Mouse (Mus musculus) CH12.LX (cell line): ENCODE data around the gene Aco1. TPM values are rescaled to one million over a fixed set of nuclear protein-coding genes. Genes with fewer than 3 reads are reported as not detected.
A peak's percentile ranks its signal among the peaks of the same experiment; 100 is the strongest.
"Not testable (repeated sequence)": the region's sequence is repeated elsewhere in the genome, so short reads cannot be mapped to it uniquely, and the experiment has no call there.

ENCODE experiments used
- DNase-seq: peaks from one replicate; pipeline ENCODE4 v3.0.0-alpha.2; 2013; ENCODE audit errors: extremely low read depth
- H3K27ac ChIP-seq: 2 replicates; pipeline ENCODE4 v1.5.1; 2012; ENCODE audit warnings: low read depth, mild to moderate bottlenecking, control low read depth, moderate library complexity; ENCODE audit not compliant: insufficient read depth
- H3K27me3 ChIP-seq: replicated peaks from 2 replicates; pipeline ENCODE3; 2012; ENCODE audit warnings: inconsistent platforms
- H3K36me3 ChIP-seq, 2 experiments: replicated peaks in 1 of 2; 2 replicates each; pipeline versions ENCODE3 to v1.6.1; 2012; ENCODE audit warnings: inconsistent platforms in 1 of 2, low read length in 1 of 2, mild to moderate bottlenecking in 1 of 2, mixed read lengths in 1 of 2, moderate library complexity in 1 of 2; ENCODE audit not compliant: control insufficient read depth in 1 of 2, insufficient read depth in 1 of 2
- H3K4me1 ChIP-seq, 2 experiments: 2 replicates each; pipeline ENCODE4 v1.6.1; 2012; ENCODE audit warnings: inconsistent platforms in 1 of 2, moderate library complexity in 1 of 2; ENCODE audit not compliant: insufficient read depth in 2 of 2, control insufficient read depth in 1 of 2
- H3K4me2 ChIP-seq: 2 replicates; pipeline ENCODE4 v1.6.1; 2012; ENCODE audit warnings: low read depth, mild to moderate bottlenecking, control low read depth; ENCODE audit not compliant: poor library complexity, insufficient read depth, severe bottlenecking
- H3K4me3 ChIP-seq, 3 experiments: fragments of 150-350 bp in 1 of 3; sonication (generic) in 1 of 3; replicated peaks in 1 of 3; 2 replicates each; pipeline versions ENCODE3 to v1.5.1; 2011 to 2012; ENCODE audit warnings: low read depth in 2 of 3, low read length in 2 of 3, mild to moderate bottlenecking in 2 of 3, moderate library complexity in 2 of 3, control low read depth in 1 of 3, improper control_type of control experiment in 1 of 3, inconsistent platforms in 1 of 3, mixed read lengths in 1 of 3; ENCODE audit not compliant: poor library complexity in 1 of 3
- H3K79me2 ChIP-seq: replicated peaks from 2 replicates; pipeline ENCODE4 v1.6.1; 2012; ENCODE audit warnings: mild to moderate bottlenecking, moderate library complexity; ENCODE audit not compliant: control insufficient read depth, poor library complexity, insufficient read depth, severe bottlenecking; ENCODE audit errors: extremely low read depth
- H3K9ac ChIP-seq: 2 replicates; pipeline ENCODE4 v1.6.1; 2012; ENCODE audit warnings: low read depth, mild to moderate bottlenecking, control low read depth, moderate library complexity; ENCODE audit not compliant: insufficient read depth
- H3K9me3 ChIP-seq: replicated peaks from 2 replicates; pipeline ENCODE3; 2012; ENCODE audit warnings: low read length, inconsistent platforms, mixed read lengths
- CTCF ChIP-seq, 2 experiments: IDR thresholded peaks in 1 of 2; conservative IDR thresholded peaks in 1 of 2; 2 replicates each; pipeline ENCODE4 v1.5.1; 2011 to 2012; ENCODE audit warnings: low read depth in 2 of 2, low read length in 2 of 2, improper control_type of control experiment in 1 of 2, inconsistent platforms in 1 of 2, mild to moderate bottlenecking in 1 of 2, moderate library complexity in 1 of 2
- E2F4 ChIP-seq: IDR thresholded peaks from 2 replicates; pipeline ENCODE4 v1.6.1; 2011; ENCODE audit warnings: low read depth, low read length, improper control_type of control experiment; ENCODE audit not compliant: insufficient replicate concordance
- ELF1 ChIP-seq: IDR thresholded peaks from 2 replicates; pipeline ENCODE4 v1.6.1; 2014; ENCODE audit warnings: low read depth, mild to moderate bottlenecking, inconsistent platforms, low read length, improper control_type of control experiment
- ETS1 ChIP-seq: conservative IDR thresholded peaks from 2 replicates; pipeline ENCODE4 v1.6.1; 2012; ENCODE audit warnings: low read depth, mild to moderate bottlenecking, inconsistent platforms, low read length, improper control_type of control experiment, moderate library complexity
- GABPA ChIP-seq: IDR thresholded peaks from 2 replicates; pipeline ENCODE4 v1.6.1; 2012; ENCODE audit warnings: low read depth, low read length, improper control_type of control experiment, inconsistent platforms; ENCODE audit not compliant: insufficient replicate concordance
- IRF4 ChIP-seq: IDR thresholded peaks from 2 replicates; pipeline ENCODE4 v1.6.1; 2014; ENCODE audit warnings: low read depth, mild to moderate bottlenecking, inconsistent platforms, low read length, improper control_type of control experiment
- MYC ChIP-seq: IDR thresholded peaks from 2 replicates; pipeline ENCODE4 v1.6.1; 2011; ENCODE audit warnings: low read depth, mild to moderate bottlenecking, improper control_type of control experiment, low read length
- PAX5 ChIP-seq: IDR thresholded peaks from 2 replicates; pipeline ENCODE4 v1.6.1; 2012; ENCODE audit warnings: low read length, inconsistent platforms, mixed read lengths
- RAD21 ChIP-seq: IDR thresholded peaks from 2 replicates; pipeline ENCODE4 v1.6.1; 2011; ENCODE audit warnings: low read depth, mild to moderate bottlenecking, low read length, improper control_type of control experiment, moderate library complexity
- RCOR1 ChIP-seq: conservative IDR thresholded peaks from 2 replicates; pipeline ENCODE4 v1.6.1; 2012; ENCODE audit warnings: low read depth, mild to moderate bottlenecking, inconsistent platforms, low read length, improper control_type of control experiment
- SMC3 ChIP-seq: IDR thresholded peaks from 2 replicates; pipeline ENCODE4 v1.6.1; 2011; ENCODE audit warnings: low read depth, low read length, improper control_type of control experiment
- UBTF ChIP-seq: IDR thresholded peaks from 2 replicates; pipeline ENCODE4 v1.6.1; 2012; ENCODE audit warnings: low read depth, mild to moderate bottlenecking, inconsistent platforms, low read length, improper control_type of control experiment, moderate library complexity
- ZC3H11A ChIP-seq: IDR thresholded peaks from 2 replicates; pipeline ENCODE4 v1.6.1; 2012; ENCODE audit warnings: low read depth, mild to moderate bottlenecking, inconsistent platforms, low read length, improper control_type of control experiment
- ZNF384 ChIP-seq: IDR thresholded peaks from 2 replicates; pipeline ENCODE4 v1.6.1; 2012; ENCODE audit warnings: low read depth, low read length, improper control_type of control experiment, inconsistent platforms
- dilution Hi-C: fragments of 300-500 bp; cut with MboI; formaldehyde crosslinking; loops from 2 replicates; pipeline ENCODE4 v1.14.3; 2020; ENCODE audit warnings: low sequenced_read_pairs; ENCODE audit not compliant: extremely low pct_unique_long_range_greater_than_20kb, extremely low pct_ligation_motif_present
- in situ Hi-C: fragments of 300-500 bp; cut with MboI; formaldehyde crosslinking; loops from 3 replicates; pipeline ENCODE4 v1.14.3; 2019; ENCODE audit warnings: low sequenced_read_pairs, low pct_ligation_motif_present, low pct_unique_long_range_greater_than_20kb, mixed read lengths
- polyA plus RNA-seq: library from polyadenylated mRNA; unstranded; fragments of >175 nt; gene quantifications from 2 replicates; pipeline ENCODE4 v1.2.1, GENCODE M21; 2012; ENCODE audit warnings: low read depth; ENCODE audit not compliant: insufficient read length
- total RNA-seq, 2 experiments: library from RNA; depleted of rRNA; stranded (reverse); fragments of 300-350 nt in 1 of 2; fragments of >200 nt in 1 of 2; gene quantifications; 2 replicates each; pipeline ENCODE4 v1.2.3; 2012 to 2014

The Aco1 gene
- total and polyA plus RNA-seq, 3 experiments = 23.2 to 27.1 (median 24.8) TPM

DNA sequence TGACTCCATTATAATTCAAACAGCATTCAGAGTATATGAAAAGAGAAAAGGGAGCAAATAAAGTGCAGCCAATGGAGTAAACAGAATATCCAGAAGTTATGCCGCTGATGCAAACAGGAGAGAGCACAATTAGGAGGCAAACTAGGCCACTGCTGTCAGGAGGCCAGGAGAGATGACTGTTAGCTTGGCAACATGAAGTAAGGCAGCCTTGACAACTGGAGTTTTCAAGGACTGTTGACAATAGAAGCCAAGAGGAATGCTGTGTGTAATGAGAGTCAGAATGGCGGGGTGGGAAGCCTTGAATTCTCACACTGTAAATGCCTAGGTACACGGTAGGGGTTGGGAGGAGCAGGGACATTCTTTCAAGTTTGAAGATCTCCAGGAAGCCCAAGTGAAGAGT, 21.7 kb upstream of the Aco1 start:
- Histone ChIP-seq H3K9me3 (peaks cover 4% of the 10 kb centered on the region), H3K4me2 (no peak overlapping the region), H3K79me2 (no peaks in the 10 kb centered on the region), H3K9ac (no peak overlapping the region), H3K27ac (no peak overlapping the region), H3K36me3 (no peaks in the 10 kb centered on the region), H3K4me3 (no peak overlapping the region), H3K4me1 (no peaks in the 10 kb centered on the region), H3K27me3 (no peaks in the 10 kb centered on the region)
- dilution Hi-C loops (no loop called here), in situ Hi-C loops (no loop called here)
- DNase-seq = no peak
- TF ChIP-seq E2F4 = no peak
- no peak for TF ChIP-seq GABPA
- no peak for TF ChIP-seq ETS1
- TF ChIP-seq MYC = no peak
- TF ChIP-seq ZNF384 = no peak
- TF ChIP-seq RCOR1 = no peak
- TF ChIP-seq PAX5 = no peak

DNA sequence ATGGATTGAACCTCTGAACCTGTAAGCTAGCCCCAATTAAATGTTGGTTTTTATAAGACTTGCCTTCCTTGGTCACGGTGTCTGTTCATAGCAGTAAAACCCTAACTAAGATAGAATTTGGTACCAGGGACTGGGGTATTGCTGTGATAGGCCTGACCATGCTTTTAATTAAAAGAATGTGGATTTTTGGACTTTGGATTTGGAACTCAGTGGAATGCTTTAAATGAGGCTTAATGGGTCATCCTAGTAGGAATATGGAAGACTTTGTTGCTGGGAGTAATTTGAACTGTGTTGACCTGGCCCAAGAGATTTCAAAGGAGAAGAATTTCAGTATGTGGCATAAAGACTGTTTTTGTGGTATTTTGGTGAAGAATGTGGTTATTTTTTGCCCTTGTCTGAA, 20.6 kb upstream of the Aco1 start:
- H3K27ac ChIP-seq, H3K9ac ChIP-seq, H3K79me2 ChIP-seq, H3K9me3 ChIP-seq, dilution Hi-C loops, H3K4me1 ChIP-seq, H3K27me3 ChIP-seq, H3K4me2 ChIP-seq, H3K4me3 ChIP-seq, DNase-seq, in situ Hi-C loops, H3K36me3 ChIP-seq: not testable (repeated sequence)

DNA sequence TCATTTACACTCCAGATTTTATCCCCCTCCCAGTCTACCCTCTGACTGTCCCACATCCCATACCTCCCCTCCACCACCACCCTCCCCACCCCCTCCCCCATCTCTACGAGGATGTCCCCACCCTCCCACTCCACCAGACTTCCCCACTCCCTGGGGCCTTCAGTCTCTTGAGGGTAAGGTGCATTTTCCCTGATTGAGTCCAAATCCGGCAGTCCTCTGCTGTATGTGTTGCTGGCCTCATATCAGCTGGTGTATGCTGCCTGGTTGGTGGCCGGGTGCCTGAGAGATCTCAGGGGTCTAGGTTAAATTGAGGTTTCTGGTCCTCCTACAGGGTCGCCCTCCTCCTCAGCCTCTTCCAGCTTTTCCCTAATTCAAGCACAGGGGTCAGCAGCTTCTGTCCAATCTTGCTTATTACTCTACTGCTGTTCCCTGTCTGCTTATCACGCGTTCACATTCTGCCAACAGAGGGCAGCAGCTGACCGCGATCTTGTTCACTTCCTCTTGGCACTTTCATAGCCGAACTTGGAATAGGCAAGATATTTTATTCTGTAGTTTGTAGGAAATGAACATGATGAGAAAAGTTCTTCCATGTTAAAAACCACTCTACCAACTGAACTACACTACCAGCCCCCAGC, 8.3 kb upstream of the Aco1 start:
- Histone ChIP-seq H3K9ac (peak overlapping the region; percentile 32; the same call in 1 of the 2 replicates), H3K4me1 (0 out of 4 replicates have a peak, but pooled peaks cover 0 to 2% of the 10 kb centered on the region in 2 experiments), H3K36me3 (no peaks in the 10 kb centered on the region), H3K79me2 (no peaks in the 10 kb centered on the region), H3K27ac (no peak overlapping the region), H3K9me3 (no peaks in the 10 kb centered on the region), H3K4me2 (peak overlapping the region; percentile 88), H3K4me3 (no peak overlapping the region), H3K27me3 (no peaks in the 10 kb centered on the region)
- TF ChIP-seq ZC3H11A = 0 out of 2 replicates have a peak, but pooled peaks have one; percentile 33
- peak; percentile 87 for TF ChIP-seq SMC3
- no peak for TF ChIP-seq MYC
- 0 out of 2 replicates have a peak, but pooled peaks have one; percentile 15 for TF ChIP-seq ELF1
- TF ChIP-seq IRF4 = 0 out of 2 replicates have a peak, but pooled peaks have one; percentile 54
- no peak for TF ChIP-seq UBTF
- peak; percentile 43 to 94 for TF ChIP-seq CTCF (conservative IDR thresholded peaks at IDR 0.05 in 1 of 2, IDR thresholded peaks at IDR 0.05 in 1 of 2; ENCODE audit: low read depth in 2 of 2, low read length in 2 of 2)
- TF ChIP-seq RAD21 = peak; percentile 95
- in situ Hi-C loops = loop anchor here (25.0 kb wide), 1 partner anchor 553 kb away; no protein-coding TSS in a partner anchor
- dilution Hi-C loops = no loop called here
- DNase-seq = peak; percentile 78
